Mouse (Mus musculus): ENCODE results near the gene Mark4. TPM values are rescaled to one million over a fixed set of nuclear protein-coding genes. Genes with fewer than 3 reads are reported as not detected.

The Mark4 gene
- polyA plus RNA-seq, 1 experiment from 2014 or later = 1.8 TPM

GRCm38 (mm10) chr7:19467638-19468037, 9.0 kb upstream of the Mark4 start:
- Histone ChIP-seq H3K9me3 (ENCODE audit: low read length) (no peaks in the 10 kb centered on the region), H3K4me3 (ENCODE audit: low read depth, low read length) (no peak overlapping the region), H3K4me2 (ENCODE audit: low read depth, low read length) (no peak overlapping the region), H3K36me3 (replicated peaks; ENCODE audit: insufficient read depth, low read length) (no peaks in the 10 kb centered on the region), H3K27ac (ENCODE audit: low read depth) (no peak overlapping the region), H3K9ac (replicated peaks) (no peak overlapping the region), H3K27me3 (ENCODE audit: insufficient read depth, low read length) (peaks cover 13% of the 10 kb centered on the region; the same call in 1 of the 2 replicates), H3K4me1 (ENCODE audit: insufficient read depth) (peaks cover 10% of the 10 kb centered on the region; the same call in 1 of the 2 replicates)
- DNase-seq (peak; percentile 53), ATAC-seq (no peak)
- TF ChIP-seq EP300 (IDR thresholded peaks at IDR 0.05; ENCODE audit: low read depth) (no peak), CTCF (IDR thresholded peaks at IDR 0.05; ENCODE audit: low read depth) (no peak)
- 41% methylated on average over 6 of the region's 6 CpGs for WGBS (ENCODE audit: insufficient replicate concordance)

GRCm38 (mm10) chr7:19466602-19467145, 8.1 kb upstream of the Mark4 start:
- ATAC-seq (peak; percentile 18; the same call in 1 of the 2 replicates), DNase-seq (no peak)
- Histone ChIP-seq H3K36me3 (replicated peaks; ENCODE audit: insufficient read depth, low read length) (no peaks in the 10 kb centered on the region), H3K4me2 (ENCODE audit: low read depth, low read length) (no peak overlapping the region), H3K27me3 (ENCODE audit: insufficient read depth, low read length) (peaks cover 9% of the 10 kb centered on the region; the same call in 1 of the 2 replicates), H3K9ac (replicated peaks) (no peak overlapping the region), H3K4me1 (ENCODE audit: insufficient read depth) (peaks cover 2% of the 10 kb centered on the region; the same call in 1 of the 2 replicates), H3K9me3 (ENCODE audit: low read length) (no peaks in the 10 kb centered on the region), H3K27ac (ENCODE audit: low read depth) (0 out of 2 replicates have a peak overlapping the region, but pooled peaks have one; percentile 26), H3K4me3 (ENCODE audit: low read depth, low read length) (no peak overlapping the region)
- WGBS (ENCODE audit: insufficient replicate concordance) = 60% methylated on average over 5 of the region's 5 CpGs
- TF ChIP-seq EP300 (IDR thresholded peaks at IDR 0.05; ENCODE audit: low read depth) (no peak), CTCF (IDR thresholded peaks at IDR 0.05; ENCODE audit: low read depth) (no peak)

GRCm38 (mm10) chr7:19464367-19465307, 6.0 kb upstream of the Mark4 start:
- WGBS (ENCODE audit: insufficient replicate concordance) = 31% methylated on average over 22 of the region's 22 CpGs
- Histone ChIP-seq H3K4me3 (ENCODE audit: low read depth, low read length) (no peak overlapping the region), H3K9me3 (ENCODE audit: low read length) (no peaks in the 10 kb centered on the region), H3K4me2 (ENCODE audit: low read depth, low read length) (peak overlapping the region; percentile 36; the same call in 1 of the 2 replicates), H3K9ac (replicated peaks) (no peak overlapping the region; the same call in 1 of the 2 replicates), H3K27me3 (ENCODE audit: insufficient read depth, low read length) (peaks cover 6% of the 10 kb centered on the region; the same call in 1 of the 2 replicates), H3K27ac (ENCODE audit: low read depth) (no peak overlapping the region), H3K4me1 (ENCODE audit: insufficient read depth) (peaks cover 3% of the 10 kb centered on the region), H3K36me3 (replicated peaks; ENCODE audit: insufficient read depth, low read length) (no peaks in the 10 kb centered on the region)
- ATAC-seq (no peak), DNase-seq (no peak)
- TF ChIP-seq CTCF (IDR thresholded peaks at IDR 0.05; ENCODE audit: low read depth) = no peak
- TF ChIP-seq EP300 (IDR thresholded peaks at IDR 0.05; ENCODE audit: low read depth) = no peak

- Histone ChIP-seq H3K27ac (ENCODE audit: low read depth) (no peak within 1 kb of the TSS), H3K27me3 (ENCODE audit: insufficient read depth, low read length) (no peaks in the 10 kb centered on the region), H3K4me3 (ENCODE audit: low read depth, low read length) (peak within 1 kb of the TSS; percentile 17), H3K4me2 (ENCODE audit: low read depth, low read length) (no peak within 1 kb of the TSS; the same call in 1 of the 2 replicates), H3K36me3 (replicated peaks; ENCODE audit: insufficient read depth, low read length) (no peaks in the 10 kb centered on the region), H3K9me3 (ENCODE audit: low read length) (no peaks in the 10 kb centered on the region), H3K9ac (replicated peaks) (no peak within 1 kb of the TSS), H3K4me1 (ENCODE audit: insufficient read depth) (peaks cover 4% of the 10 kb centered on the region)
- WGBS (ENCODE audit: insufficient replicate concordance) = 24% methylated on average over 6 of the region's 6 CpGs
- DNase-seq (no peak), ATAC-seq (no peak)
- no peak for TF ChIP-seq EP300 (IDR thresholded peaks at IDR 0.05; ENCODE audit: low read depth)
- no peak for TF ChIP-seq CTCF (IDR thresholded peaks at IDR 0.05; ENCODE audit: low read depth)
Observed at GRCm38 (mm10) chr7:19462884-19463381, 4.3 kb upstream of the Mark4 start, which contains the start of gene Exoc3l2. Gene Exoc3l2, plus strand, starts transcription at chr7:19463331.

- Histone ChIP-seq H3K4me2 (ENCODE audit: low read depth, low read length) (no peak overlapping the region), H3K36me3 (replicated peaks; ENCODE audit: insufficient read depth, low read length) (no peaks in the 10 kb centered on the region), H3K27me3 (ENCODE audit: insufficient read depth, low read length) (no peaks in the 10 kb centered on the region), H3K27ac (ENCODE audit: low read depth) (no peak overlapping the region), H3K9me3 (ENCODE audit: low read length) (no peaks in the 10 kb centered on the region), H3K9ac (replicated peaks) (no peak overlapping the region), H3K4me3 (ENCODE audit: low read depth, low read length) (no peak overlapping the region), H3K4me1 (ENCODE audit: insufficient read depth) (peaks cover 9% of the 10 kb centered on the region)
- TF ChIP-seq EP300 (IDR thresholded peaks at IDR 0.05; ENCODE audit: low read depth) = no peak
- no peak for TF ChIP-seq CTCF (IDR thresholded peaks at IDR 0.05; ENCODE audit: low read depth)
- 46% methylated on average over 4 of the region's 4 CpGs for WGBS (ENCODE audit: insufficient replicate concordance)
- DNase-seq (no peak), ATAC-seq (no peak)
Observed at GRCm38 (mm10) chr7:19462443-19462842, 3.8 kb upstream of the Mark4 start.

GRCm38 (mm10) chr7:19461488-19461887, 2.9 kb upstream of the Mark4 start:
- DNase-seq (peak; percentile 81), ATAC-seq (no peak)
- H3K9ac ChIP-seq (replicated peaks) = no peak overlapping the region
- no peak overlapping the region for H3K27ac ChIP-seq (ENCODE audit: low read depth)
- H3K4me1 ChIP-seq (ENCODE audit: insufficient read depth) = peaks cover 15% of the 10 kb centered on the region
- no peaks in the 10 kb centered on the region for H3K9me3 ChIP-seq (ENCODE audit: low read length)
- H3K4me3 ChIP-seq (ENCODE audit: low read depth, low read length) = no peak overlapping the region
- H3K36me3 ChIP-seq (replicated peaks; ENCODE audit: insufficient read depth, low read length) = no peaks in the 10 kb centered on the region
- TF ChIP-seq EP300 (IDR thresholded peaks at IDR 0.05; ENCODE audit: low read depth) = no peak
- TF ChIP-seq CTCF (IDR thresholded peaks at IDR 0.05; ENCODE audit: low read depth) = peak; percentile 92
- 10% methylated on average over 6 of the region's 6 CpGs for whole genome bisulfite sequencing (ENCODE audit: insufficient replicate concordance)
- no peak overlapping the region for H3K4me2 ChIP-seq (ENCODE audit: low read depth, low read length)
- no peaks in the 10 kb centered on the region for H3K27me3 ChIP-seq (ENCODE audit: insufficient read depth, low read length)
